Comparison of ENCODE assay signal across 8 mouse cellular contexts in genomic region chr4:33545577-33545879, GRCm38 (mm10).
DNase-seq lines count a peak whose midpoint lies in the region; ATAC-seq lines count a peak whose summit lies in the region.

No protein-coding gene starts in this region.

- 0 out of 2 replicates have a peak, but pooled peaks have one; percentile 15 for ATAC-seq in cerebellum, adult (ENCODE audit: insufficient number of reproducible peaks, low FRiP score, low TSS enrichment)

- intact Hi-C loops in left cerebral cortex, postnatal 36 days (cut with DNase I) = no loop called here

- no peak for DNase-seq in cerebellum, postnatal 14 days
- DNase-seq in urinary bladder, postnatal 14 days (ENCODE audit: low spot score) = peak; percentile 29
- DNase-seq in urinary bladder, postnatal 10 days (ENCODE audit: low spot score) = no peak
- DNase-seq in mesoderm, embryonic 11.5 days (ENCODE audit: low read depth, low spot score) = peak; percentile 44
- no peak for DNase-seq in layer of hippocampus, adult 11-12 months (ENCODE audit: low spot score)
- DNase-seq in left cerebral cortex, postnatal 36 days (ENCODE audit: low spot score in 2 of 2) = no peak
- no peak for DNase-seq in layer of hippocampus, adult 9-10 months (ENCODE audit: low spot score)

Comparison
In these comparisons a context has a peak if more than half of its experiments do, and no peak if none do; other contexts are left out.
1. DNase-seq: peak in urinary bladder, postnatal 14 days (single experiment) and mesoderm, embryonic 11.5 days (single experiment); none in cerebellum, postnatal 14 days (0 of 2), urinary bladder, postnatal 10 days (single experiment), layer of hippocampus, adult 11-12 months (single experiment), left cerebral cortex, postnatal 36 days (0 of 2) and layer of hippocampus, adult 9-10 months (single experiment).